ENCODE assay signal across 8 mouse cellular contexts in the genomic region with DNA sequence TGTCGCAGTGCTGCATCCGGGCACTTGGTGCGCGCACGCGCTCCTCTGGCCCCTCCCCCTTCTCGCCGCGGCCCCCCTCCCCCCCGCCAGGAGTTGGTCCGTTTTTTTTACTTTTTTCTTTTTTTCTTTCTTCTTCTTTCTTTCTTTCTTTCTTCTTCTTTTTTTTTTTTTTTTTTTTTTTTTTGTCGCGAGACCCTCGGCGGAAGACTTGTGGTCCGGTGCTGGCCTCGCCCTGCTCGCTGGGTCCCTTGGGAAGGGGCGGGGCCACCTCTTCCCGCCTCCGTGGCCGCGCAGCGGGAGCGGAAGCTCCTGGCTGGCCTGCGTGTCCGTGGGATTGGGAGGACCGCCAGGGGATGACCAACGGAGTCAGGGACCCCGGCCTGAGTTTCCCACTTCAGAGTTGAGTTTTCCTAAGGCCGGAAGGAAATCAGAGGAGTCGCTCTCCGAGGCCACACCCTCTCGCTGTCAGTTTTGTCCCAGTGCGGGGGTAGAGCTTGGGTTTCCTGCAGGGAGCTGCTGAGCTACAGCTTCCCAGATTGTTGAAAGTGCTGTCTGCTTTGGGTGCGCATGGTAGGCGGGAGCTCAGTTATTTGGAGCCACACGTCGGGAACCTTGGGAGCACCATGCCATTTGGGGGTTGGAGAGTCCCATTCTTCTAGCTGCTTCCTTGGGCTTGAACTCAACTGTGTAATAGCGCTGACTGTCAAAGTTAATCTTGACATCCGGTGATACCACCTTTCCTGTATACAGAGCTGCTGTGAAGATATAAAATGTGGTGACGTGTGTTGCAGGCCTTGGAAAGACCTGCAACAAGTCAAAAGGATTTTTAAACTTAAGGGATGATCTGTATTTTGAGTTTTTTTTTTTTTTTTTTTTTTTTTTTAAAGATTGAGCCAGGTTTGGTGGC. TPM values are rescaled to one million over a fixed set of nuclear protein-coding genes. Genes with fewer than 3 reads are reported as not detected.
DNase-seq lines count a peak whose midpoint lies in the region; ATAC-seq and TF ChIP-seq lines count a peak whose summit lies in the region.

No protein-coding gene starts in this region.

- WGBS in embryonic facial prominence, embryonic 14.5 days: under 1% methylated on average over 38 of the region's 42 CpGs
- WGBS in limb, embryonic 15.5 days: under 1% methylated on average over 40 of the region's 42 CpGs
- under 1% methylated on average over 38 of the region's 42 CpGs for WGBS in midbrain, embryonic 16.5 days

- H3K4me2 ChIP-seq in embryonic facial prominence, embryonic 14.5 days (ENCODE audit: low read depth, low read length): peak overlapping the region; percentile 69
- peak overlapping the region; percentile 62 for H3K4me2 ChIP-seq in limb, embryonic 15.5 days
- peak overlapping the region; percentile 96 for H3K4me2 ChIP-seq in midbrain, embryonic 16.5 days (ENCODE audit: low read length)

- peak overlapping the region; percentile 95 for H3K4me3 ChIP-seq in bone marrow macrophage, adult 2 months (ENCODE audit: insufficient read depth, low read length)
- peak overlapping the region; percentile 86 for H3K4me3 ChIP-seq in embryonic facial prominence, embryonic 14.5 days (ENCODE audit: low read depth, low read length)
- peak overlapping the region; percentile 72 for H3K4me3 ChIP-seq in limb, embryonic 15.5 days
- H3K4me3 ChIP-seq in midbrain, embryonic 16.5 days (ENCODE audit: low read depth, low read length): peak overlapping the region; percentile 95

- no peaks in the 10 kb centered on the region for H3K27me3 ChIP-seq in embryonic facial prominence, embryonic 14.5 days (replicated peaks; ENCODE audit: control insufficient read depth, insufficient read depth, low read length)
- no peaks in the 10 kb centered on the region for H3K27me3 ChIP-seq in limb, embryonic 15.5 days
- no peaks in the 10 kb centered on the region for H3K27me3 ChIP-seq in midbrain, embryonic 16.5 days (ENCODE audit: control insufficient read depth, insufficient read depth, low read depth, low read length)

- peaks cover 14% of the 10 kb centered on the region for H3K4me1 ChIP-seq in bone marrow macrophage, adult 2 months (ENCODE audit: control insufficient read depth, insufficient read depth, low read length)
- H3K4me1 ChIP-seq in embryonic facial prominence, embryonic 14.5 days (ENCODE audit: control insufficient read depth, insufficient read depth, low read length): peaks cover 10% of the 10 kb centered on the region; the same call in 1 of the 2 replicates
- H3K4me1 ChIP-seq in limb, embryonic 15.5 days: peaks cover 7% of the 10 kb centered on the region
- peaks cover 27% of the 10 kb centered on the region for H3K4me1 ChIP-seq in midbrain, embryonic 16.5 days (ENCODE audit: control insufficient read depth, insufficient read depth, low read length)

- H3K27ac ChIP-seq in bone marrow macrophage, adult 2 months (ENCODE audit: insufficient read depth, low read depth, low read length): peak overlapping the region; percentile 89
- H3K27ac ChIP-seq in embryonic facial prominence, embryonic 14.5 days (replicated peaks; ENCODE audit: low read depth, low read length): peak overlapping the region; percentile 96
- peak overlapping the region; percentile 97 for H3K27ac ChIP-seq in limb, embryonic 15.5 days
- peak overlapping the region; percentile 99 for H3K27ac ChIP-seq in midbrain, embryonic 16.5 days (ENCODE audit: low read length)

- peak; percentile 67 to 72 for DNase-seq in B cell, adult 2 months
- peak; percentile 87 for DNase-seq in embryonic facial prominence, embryonic 14.5 days (ENCODE audit: low spot score)
- DNase-seq in heart, adult 8-10 months (ENCODE audit: low spot score): peak; percentile 77
- DNase-seq in kidney, adult 9 months: peak; percentile 78
- DNase-seq in spleen, postnatal 36 days (ENCODE audit: low spot score in 2 of 2): peak; percentile 66 to 76

- H3K9me3 ChIP-seq in embryonic facial prominence, embryonic 14.5 days (ENCODE audit: control insufficient read depth, low read length): no peaks in the 10 kb centered on the region
- no peaks in the 10 kb centered on the region for H3K9me3 ChIP-seq in limb, embryonic 15.5 days
- no peaks in the 10 kb centered on the region for H3K9me3 ChIP-seq in midbrain, embryonic 16.5 days (replicated peaks; ENCODE audit: control insufficient read depth, low read length, poor library complexity, severe bottlenecking)

- H3K36me3 ChIP-seq in embryonic facial prominence, embryonic 14.5 days (ENCODE audit: control insufficient read depth, insufficient read depth, low read length): peaks cover 43% of the 10 kb centered on the region
- H3K36me3 ChIP-seq in limb, embryonic 15.5 days: peaks cover 30% of the 10 kb centered on the region
- peaks cover 21% of the 10 kb centered on the region for H3K36me3 ChIP-seq in midbrain, embryonic 16.5 days (ENCODE audit: control insufficient read depth, insufficient read depth, low read length)

- no peak; the same call in 1 of the 2 replicates for ATAC-seq in embryonic facial prominence, embryonic 14.5 days (ENCODE audit: low read depth)
- ATAC-seq in limb, embryonic 15.5 days (ENCODE audit: insufficient number of reproducible peaks, low FRiP score, low TSS enrichment, low read depth): 0 out of 2 replicates have a peak, but pooled peaks have one; percentile 44
- peak; percentile 50; the same call in 1 of the 2 replicates for ATAC-seq in midbrain, embryonic 16.5 days

- peak overlapping the region; percentile 95 for H3K9ac ChIP-seq in embryonic facial prominence, embryonic 14.5 days (ENCODE audit: low read depth, low read length)
- H3K9ac ChIP-seq in limb, embryonic 15.5 days: peak overlapping the region; percentile 86
- H3K9ac ChIP-seq in midbrain, embryonic 16.5 days (ENCODE audit: low read depth, low read length): peak overlapping the region; percentile 98

- TF ChIP-seq POLR2A in bone marrow macrophage, adult 2 months (IDR thresholded peaks at IDR 0.05; ENCODE audit: borderline replicate concordance, low read depth, low read length): no peak

- no peak for TF ChIP-seq CTCF in bone marrow macrophage, adult 2 months (IDR thresholded peaks at IDR 0.05; ENCODE audit: low read depth, low read length)

RNA-seq across cellular contexts. Expression of a gene that starts 0.9 kb away (rescaled TPM):
- polyA plus RNA-seq in bone marrow macrophage, adult 2 months (2012; ENCODE audit: insufficient read depth, insufficient read length, missing spikeins): 318 and 323 TPM in 2 replicates
- polyA plus RNA-seq in embryonic facial prominence, embryonic 14.5 days (2014; fragmentation: Nextera tagmentation; extraction: Ambion mirVana): 46.3 and 58.2 TPM in 2 replicates
- 100 to 1,000 TPM; 129 to 232 (median 187) TPM for total RNA-seq in heart, adult 8-10 months (2022)
- polyA plus RNA-seq in limb, embryonic 15.5 days (2015; fragmentation: Nextera tagmentation; extraction: Ambion mirVana): 339 and 390 TPM in 2 replicates
- 283 and 325 TPM in 2 replicates for polyA plus RNA-seq in midbrain, embryonic 16.5 days (2015; fragmentation: Nextera tagmentation; extraction: Ambion mirVana)

RNA-seq across cellular contexts. Expression of a gene that starts 21.6 kb away (rescaled TPM):
- 1.7 and 2.6 TPM in 2 replicates for polyA plus RNA-seq in bone marrow macrophage, adult 2 months (2012; ENCODE audit: insufficient read depth, insufficient read length, missing spikeins)
- polyA plus RNA-seq in embryonic facial prominence, embryonic 14.5 days (2014; fragmentation: Nextera tagmentation; extraction: Ambion mirVana): 10.6 and 11.1 TPM in 2 replicates
- 10 to 100 TPM in 1 of 4 experiments, 1 to 10 TPM in 3; 8.7 to 10.4 (median 8.9) TPM for total RNA-seq in heart, adult 8-10 months (2022)
- 11.6 and 12.9 TPM in 2 replicates for polyA plus RNA-seq in limb, embryonic 15.5 days (2015; fragmentation: Nextera tagmentation; extraction: Ambion mirVana)
- 12.2 and 13.4 TPM in 2 replicates for polyA plus RNA-seq in midbrain, embryonic 16.5 days (2015; fragmentation: Nextera tagmentation; extraction: Ambion mirVana)

RNA-seq across cellular contexts. Expression of a gene that starts 25.5 kb away (rescaled TPM):
- 126 and 140 TPM in 2 replicates for polyA plus RNA-seq in bone marrow macrophage, adult 2 months (2012; ENCODE audit: insufficient read depth, insufficient read length, missing spikeins)
- 78.6 and 81.1 TPM in 2 replicates for polyA plus RNA-seq in embryonic facial prominence, embryonic 14.5 days (2014; fragmentation: Nextera tagmentation; extraction: Ambion mirVana)
- 10 to 100 TPM in 1 of 4 experiments, 1 to 10 TPM in 3; 5.4 to 11.0 (median 7.9) TPM for total RNA-seq in heart, adult 8-10 months (2022)
- polyA plus RNA-seq in limb, embryonic 15.5 days (2015; fragmentation: Nextera tagmentation; extraction: Ambion mirVana): 150 and 154 TPM in 2 replicates
- polyA plus RNA-seq in midbrain, embryonic 16.5 days (2015; fragmentation: Nextera tagmentation; extraction: Ambion mirVana): 2.3 and 6.9 TPM in 2 replicates

RNA-seq across cellular contexts. Expression of a gene that starts 35.6 kb away (rescaled TPM):
- not detected in 2 replicates for polyA plus RNA-seq in bone marrow macrophage, adult 2 months (2012; ENCODE audit: insufficient read depth, insufficient read length, missing spikeins)
- polyA plus RNA-seq in embryonic facial prominence, embryonic 14.5 days (2014; fragmentation: Nextera tagmentation; extraction: Ambion mirVana): 4.2 and 5.3 TPM in 2 replicates
- 100 to 1,000 TPM; 292 to 380 (median 338) TPM for total RNA-seq in heart, adult 8-10 months (2022)
- polyA plus RNA-seq in limb, embryonic 15.5 days (2015; fragmentation: Nextera tagmentation; extraction: Ambion mirVana): 3.1 and 8.4 TPM in 2 replicates
- not detected in 2 replicates for polyA plus RNA-seq in midbrain, embryonic 16.5 days (2015; fragmentation: Nextera tagmentation; extraction: Ambion mirVana)

RNA-seq across cellular contexts. Expression of a gene that starts 38.3 kb away (rescaled TPM):
- polyA plus RNA-seq in bone marrow macrophage, adult 2 months (2012; ENCODE audit: insufficient read depth, insufficient read length, missing spikeins): not detected in 2 replicates
- polyA plus RNA-seq in embryonic facial prominence, embryonic 14.5 days (2014; fragmentation: Nextera tagmentation; extraction: Ambion mirVana): 11.1 and 11.3 TPM in 2 replicates
- not detected for total RNA-seq in heart, adult 8-10 months (2022)
- 11.5 and 14.2 TPM in 2 replicates for polyA plus RNA-seq in limb, embryonic 15.5 days (2015; fragmentation: Nextera tagmentation; extraction: Ambion mirVana)
- 0.20 and 0.27 TPM in 2 replicates for polyA plus RNA-seq in midbrain, embryonic 16.5 days (2015; fragmentation: Nextera tagmentation; extraction: Ambion mirVana)

Comparison
In these comparisons a context has a peak if more than half of its experiments do, and no peak if none do; other contexts are left out.
1. RNA of a gene that starts 25.5 kb away (polyA plus RNA-seq): 150 to 154 TPM in limb, embryonic 15.5 days, 126 to 140 TPM in bone marrow macrophage, adult 2 months and 78.6 to 81.1 TPM in embryonic facial prominence, embryonic 14.5 days; 2.3 to 6.9 TPM in midbrain, embryonic 16.5 days; every median in the first group is over 10 times any median in the second.
2. Peak in every context shown above with its lines, with median percentiles within 50 percentile points of each other: DNase-seq, H3K27ac ChIP-seq, H3K4me3 ChIP-seq, H3K4me2 ChIP-seq and H3K9ac ChIP-seq.